Mouse (Mus musculus) kidney, postnatal 0 days (tissue): ENCODE data around the gene Rgs12. TPM values are rescaled to one million over a fixed set of nuclear protein-coding genes. Genes with fewer than 3 reads are reported as not detected.

ENCODE experiments used
- ATAC-seq: fragments of 200-750 bp; cut with Nextera tagmentation; replicated peaks from 2 replicates; pipeline ENCODE4 v1.8.0; 2017; ENCODE audit warnings: low read depth, moderate number of reproducible peaks, moderate TSS enrichment, moderate library complexity; ENCODE audit not compliant: low FRiP score
- DNase-seq: peaks from one replicate; pipeline ENCODE4 v3.0.0-alpha.2; 2016; ENCODE audit warnings: low spot score
- H3K27ac ChIP-seq: fragments of 300-500 bp; sonication (generic); 2 replicates; pipeline ENCODE4 v1.5.1; 2014; ENCODE audit warnings: mild to moderate bottlenecking
- H3K27me3 ChIP-seq: fragments of 300-500 bp; sonication (generic); 2 replicates; pipeline ENCODE4 v1.6.1; 2014; ENCODE audit warnings: low read length, mixed read lengths; ENCODE audit not compliant: insufficient read depth
- H3K36me3 ChIP-seq: fragments of 300-500 bp; sonication (generic); 2 replicates; pipeline ENCODE4 v1.6.1; 2014; ENCODE audit warnings: low read length, mixed read lengths; ENCODE audit not compliant: insufficient read depth
- H3K4me1 ChIP-seq: fragments of 300-500 bp; sonication (generic); replicated peaks from 2 replicates; pipeline ENCODE4 v1.6.1; 2014; ENCODE audit warnings: antibody characterized with exemption, low read length, mixed read lengths; ENCODE audit not compliant: insufficient read depth
- H3K4me2 ChIP-seq: fragments of 300-500 bp; sonication (generic); 2 replicates; pipeline ENCODE4 v1.6.1; 2014; ENCODE audit warnings: mild to moderate bottlenecking, low read length, moderate library complexity, mixed read lengths
- H3K4me3 ChIP-seq: fragments of 300-500 bp; sonication (generic); replicated peaks from 2 replicates; pipeline ENCODE4 v1.5.1; 2014; ENCODE audit warnings: low read depth, low read length
- H3K9ac ChIP-seq: fragments of 300-500 bp; sonication (generic); 2 replicates; pipeline ENCODE4 v1.6.1; 2014; ENCODE audit warnings: low read depth, low read length
- H3K9me3 ChIP-seq: fragments of 300-500 bp; sonication (generic); replicated peaks from 2 replicates; pipeline ENCODE4 v1.6.1; 2016; ENCODE audit warnings: low read length, inconsistent platforms, mixed read lengths
- CTCF ChIP-seq: IDR thresholded peaks from 2 replicates; pipeline ENCODE4 v1.5.1; 2016; ENCODE audit warnings: antibody characterized with exemption, low read depth, mild to moderate bottlenecking, moderate library complexity
- WGBS: fragments of 180-500 bp; shearing (Covaris S2); extraction: QIAGEN DNeasy Blood & Tissue Kit; methylation state at CpG from one replicate; pipeline ENCODE4 v1.1.7; 2014; 5-methylcytosine and 5-hydroxymethylcytosine counted together
- polyA plus RNA-seq: library from polyadenylated mRNA; unstranded; fragments of >200 nt; fragmentation: Nextera tagmentation; extraction: Ambion mirVana; gene quantifications from 2 replicates; pipeline ENCODE4 v1.2.1, GENCODE M21; 2015

The Rgs12 gene
- polyA plus RNA-seq, 1 experiment from 2014 or later, result 17.5 TPM

DNA sequence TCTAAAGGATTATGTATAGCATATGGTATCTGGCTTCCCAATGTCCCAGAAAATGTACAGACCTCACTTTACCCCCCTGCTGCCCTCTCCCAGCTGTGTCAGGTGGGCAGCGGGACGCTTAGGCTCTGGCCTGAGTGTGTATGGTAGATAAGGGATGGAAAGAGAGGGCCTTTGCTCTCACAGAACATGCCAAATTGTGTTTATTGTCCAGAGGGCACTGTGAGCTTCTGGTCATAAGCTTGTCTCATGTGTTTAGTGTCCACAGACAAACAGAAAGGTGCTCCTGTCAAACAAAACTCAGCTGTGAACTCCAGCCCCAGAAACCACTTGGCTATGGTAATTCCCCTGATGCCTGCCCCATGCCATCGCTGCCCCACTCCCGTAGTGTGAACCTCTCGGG, 80.5 kb downstream of the Rgs12 start:
- Histone ChIP-seq H3K36me3 (peaks cover 57% of the 10 kb centered on the region), H3K9me3 (no peaks in the 10 kb centered on the region), H3K27me3 (no peaks in the 10 kb centered on the region), H3K27ac (no peak overlapping the region), H3K4me3 (no peak overlapping the region), H3K4me2 (no peak overlapping the region), H3K4me1 (no peaks in the 10 kb centered on the region), H3K9ac (no peak overlapping the region)
- TF ChIP-seq CTCF, result no peak
- DNase-seq, result no peak
- WGBS, result 90% methylated on average over 5 of the region's 5 CpGs
- ATAC-seq, result no peak

DNA sequence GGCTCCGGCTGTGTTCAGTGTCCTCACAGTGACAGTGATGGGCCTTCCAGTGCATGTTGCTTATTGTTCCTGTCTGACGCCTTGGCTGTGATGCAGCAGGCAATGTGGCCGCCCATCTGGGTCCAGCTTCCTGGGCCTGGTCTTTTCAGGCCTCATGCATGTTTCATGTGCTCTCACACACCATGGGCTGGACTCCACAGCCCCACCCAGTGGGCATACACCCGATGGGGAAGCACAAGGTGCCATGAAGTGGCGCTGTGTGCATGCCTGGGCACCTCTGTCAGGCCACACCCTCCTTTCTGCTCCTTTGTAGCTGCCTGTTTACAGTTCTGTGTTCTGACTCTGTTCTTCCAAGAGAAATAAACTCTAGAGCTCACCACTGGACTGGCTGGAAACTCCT, 83.8 kb downstream of the Rgs12 start:
- no peak for ATAC-seq
- Histone ChIP-seq H3K27ac (no peak overlapping the region), H3K4me1 (no peaks in the 10 kb centered on the region), H3K27me3 (no peaks in the 10 kb centered on the region), H3K36me3 (peaks cover 33% of the 10 kb centered on the region; the same call in 1 of the 2 replicates), H3K4me2 (no peak overlapping the region), H3K4me3 (no peak overlapping the region), H3K9ac (no peak overlapping the region), H3K9me3 (no peaks in the 10 kb centered on the region)
- 73% methylated on average over 5 of the region's 5 CpGs for WGBS
- peak; percentile 59 for TF ChIP-seq CTCF
- DNase-seq, result no peak

DNA sequence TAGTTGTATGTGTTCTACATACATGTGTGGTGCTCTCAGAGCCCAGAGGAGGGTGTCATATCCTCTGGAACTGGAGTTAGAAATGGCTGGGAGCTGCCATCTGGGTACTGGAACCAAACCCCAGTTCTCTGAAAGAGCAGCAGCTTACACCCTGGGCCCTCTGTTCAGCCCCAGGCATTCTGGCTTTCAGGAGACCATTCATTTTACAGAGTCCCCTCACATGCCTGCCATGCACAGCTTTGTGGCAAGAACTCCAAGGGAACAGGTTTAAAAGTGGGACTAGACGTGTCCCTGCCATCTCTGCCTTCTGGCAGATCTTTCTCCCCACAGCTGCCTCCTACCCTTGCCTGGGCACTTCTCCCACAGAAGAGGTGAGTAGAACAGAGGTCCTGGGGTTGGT, 84.4 kb downstream of the Rgs12 start:
- TF ChIP-seq CTCF, result no peak
- peaks cover 29% of the 10 kb centered on the region; the same call in 1 of the 2 replicates for H3K36me3 ChIP-seq
- H3K9ac ChIP-seq, result no peak overlapping the region
- H3K4me1 ChIP-seq, result no peaks in the 10 kb centered on the region
- H3K9me3 ChIP-seq, result no peaks in the 10 kb centered on the region
- ATAC-seq (no peak), DNase-seq (no peak)
- no peak overlapping the region for H3K4me3 ChIP-seq
- no peak overlapping the region for H3K27ac ChIP-seq
- 95% methylated on average over 1 of the region's 1 CpGs for WGBS
- H3K27me3 ChIP-seq, result no peaks in the 10 kb centered on the region
- H3K4me2 ChIP-seq, result no peak overlapping the region

DNA sequence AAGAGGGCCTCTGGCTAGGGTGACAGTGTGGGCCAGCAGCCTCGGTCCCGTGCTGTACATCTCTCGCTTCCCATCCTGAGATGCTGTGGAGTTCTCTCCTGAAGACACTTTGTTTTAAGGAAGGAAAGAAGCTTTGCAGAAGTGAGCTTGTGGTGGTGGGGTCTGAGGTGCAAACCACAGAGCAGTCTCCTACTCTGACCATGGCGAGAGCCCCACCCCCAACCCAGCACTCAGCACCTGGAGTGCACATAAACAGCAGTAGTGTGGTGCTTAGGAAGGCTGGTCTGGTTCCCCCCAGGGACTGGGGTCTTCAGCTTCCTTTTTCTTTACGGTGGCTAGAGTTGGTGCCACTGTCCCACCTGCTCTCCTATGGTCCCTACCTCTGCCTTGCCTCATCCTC, 85.9 kb downstream of the Rgs12 start:
- ATAC-seq (no peak), DNase-seq (no peak)
- H3K9me3 ChIP-seq, result no peaks in the 10 kb centered on the region
- H3K36me3 ChIP-seq, result 0 out of 2 replicates have a peak, but pooled peaks cover 19% of the 10 kb centered on the region
- H3K27ac ChIP-seq, result no peak overlapping the region
- no peak overlapping the region for H3K9ac ChIP-seq
- no peaks in the 10 kb centered on the region for H3K27me3 ChIP-seq
- TF ChIP-seq CTCF, result no peak
- H3K4me1 ChIP-seq, result no peaks in the 10 kb centered on the region
- no peak overlapping the region for H3K4me3 ChIP-seq
- H3K4me2 ChIP-seq, result no peak overlapping the region
- WGBS, result 81% methylated on average over 5 of the region's 5 CpGs

DNA sequence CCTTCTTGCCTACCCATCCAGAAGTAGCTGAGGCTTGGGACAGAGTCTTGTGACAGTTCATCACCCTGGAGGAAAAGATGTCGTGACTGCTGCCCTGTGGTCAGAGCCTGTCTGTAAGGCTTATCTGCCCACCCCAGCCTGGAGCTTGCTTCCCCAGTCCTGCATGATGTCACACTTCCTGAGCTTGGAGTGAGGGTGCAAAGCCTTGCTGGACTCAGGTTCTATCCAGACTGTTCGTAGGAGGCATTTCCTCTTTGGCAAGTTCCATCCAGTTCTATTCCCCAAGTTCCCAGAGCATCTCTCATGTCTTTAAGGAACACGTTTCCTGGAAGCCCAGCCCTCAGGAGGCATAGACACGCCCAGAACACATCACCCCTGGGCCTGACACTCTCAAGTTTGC, 86.5 kb downstream of the Rgs12 start:
- 53% methylated on average over 4 of the region's 4 CpGs for WGBS
- ATAC-seq, result no peak
- Histone ChIP-seq H3K9ac (no peak overlapping the region), H3K36me3 (0 out of 2 replicates have a peak, but pooled peaks cover 15% of the 10 kb centered on the region), H3K4me3 (no peak overlapping the region), H3K9me3 (no peaks in the 10 kb centered on the region), H3K4me2 (no peak overlapping the region), H3K27me3 (no peaks in the 10 kb centered on the region), H3K4me1 (peaks cover under 1% of the 10 kb centered on the region; the same call in 1 of the 2 replicates), H3K27ac (no peak overlapping the region)
- DNase-seq, result no peak
- no peak for TF ChIP-seq CTCF

DNA sequence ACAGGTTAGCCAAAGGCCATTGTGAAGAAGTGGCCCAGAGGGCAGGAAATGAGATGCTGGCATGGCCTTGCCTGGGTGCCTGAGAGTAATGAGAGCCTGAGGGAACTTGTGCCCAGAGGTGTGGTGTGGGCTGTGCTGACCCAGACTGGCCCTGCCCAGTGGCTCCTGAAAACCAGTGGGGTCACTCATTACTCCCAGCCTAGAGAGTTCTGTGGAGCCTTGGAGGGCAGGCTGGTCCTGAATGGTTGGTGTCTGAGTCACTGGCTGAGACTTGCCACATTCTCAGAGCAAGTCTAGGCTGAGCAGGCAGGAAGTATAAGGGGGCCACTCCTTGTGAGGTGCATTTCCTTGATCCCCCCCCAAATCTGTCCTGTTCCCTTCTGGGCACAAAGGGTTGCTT, 88.2 kb downstream of the Rgs12 start:
- no peak for DNase-seq
- Histone ChIP-seq H3K9me3 (no peaks in the 10 kb centered on the region), H3K36me3 (0 out of 2 replicates have a peak, but pooled peaks cover 9% of the 10 kb centered on the region), H3K4me3 (no peak overlapping the region), H3K9ac (no peak overlapping the region), H3K27me3 (no peaks in the 10 kb centered on the region), H3K27ac (no peak overlapping the region), H3K4me2 (no peak overlapping the region), H3K4me1 (peaks cover 5% of the 10 kb centered on the region; the same call in 1 of the 2 replicates)
- TF ChIP-seq CTCF, result no peak
- ATAC-seq, result no peak

DNA sequence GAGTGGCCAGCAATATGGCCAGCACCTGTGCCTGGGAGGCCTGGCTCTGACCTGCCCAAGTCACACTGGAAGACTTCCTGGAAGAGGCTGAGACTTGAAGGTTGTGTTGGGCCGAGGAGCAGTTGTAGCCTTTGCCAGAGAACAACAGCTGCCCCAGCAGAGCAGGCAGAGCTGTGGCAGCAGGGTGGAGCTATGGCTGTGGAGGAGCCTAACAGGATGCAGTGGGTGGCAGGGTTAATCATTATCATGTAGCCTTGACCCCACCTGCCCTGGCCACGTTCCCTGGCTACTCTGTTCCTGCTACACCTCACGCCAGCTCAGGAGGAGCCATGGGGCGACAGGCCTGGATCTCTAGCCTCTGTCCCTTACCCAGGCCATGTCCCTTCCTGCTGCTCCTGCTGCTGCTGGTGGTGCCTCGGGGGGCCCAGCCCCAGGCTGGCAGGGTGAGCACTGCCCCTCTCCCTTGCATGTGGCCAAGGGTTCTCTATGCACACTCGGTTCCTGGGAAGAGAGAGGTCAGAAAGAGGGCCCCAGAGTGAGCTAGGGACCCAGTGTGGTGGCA, 92.1 kb downstream of the Rgs12 start, which contains the start of gene Hgfac:
TSS of gene Hgfac (plus strand) at position 242 of the 562 bp plus-strand sequence.
- WGBS, result 27% methylated on average over 6 of the region's 6 CpGs

More for the DNA sequence above, 92.1 kb downstream of the Rgs12 start, which contains the start of gene Hgfac:
- TF ChIP-seq CTCF, result peak; percentile 30; the same call in 1 of the 2 replicates
- Histone ChIP-seq H3K4me1 (peaks cover 5% of the 10 kb centered on the region; the same call in 1 of the 2 replicates), H3K36me3 (no peaks in the 10 kb centered on the region), H3K9ac (no peak within 1 kb of the TSS), H3K27me3 (no peaks in the 10 kb centered on the region), H3K4me2 (no peak within 1 kb of the TSS), H3K27ac (peak within 1 kb of the TSS; percentile 62), H3K9me3 (no peaks in the 10 kb centered on the region), H3K4me3 (no peak within 1 kb of the TSS)
- DNase-seq (peak; percentile 53), ATAC-seq (peak; percentile 81)
